Mouse (Mus musculus) Muller cell, postnatal 12 days (primary cell): ENCODE data around the gene Plcl2.
"Not testable (repeated sequence)": the region's sequence is repeated elsewhere in the genome, so short reads cannot be mapped to it uniquely, and the experiment has no call there.

Experiments
- DNase-seq: peaks from one replicate; pipeline ENCODE4 v3.0.0-alpha.2; 2015; ENCODE audit errors: inconsistent ontology term

Gene Plcl2

DNA sequence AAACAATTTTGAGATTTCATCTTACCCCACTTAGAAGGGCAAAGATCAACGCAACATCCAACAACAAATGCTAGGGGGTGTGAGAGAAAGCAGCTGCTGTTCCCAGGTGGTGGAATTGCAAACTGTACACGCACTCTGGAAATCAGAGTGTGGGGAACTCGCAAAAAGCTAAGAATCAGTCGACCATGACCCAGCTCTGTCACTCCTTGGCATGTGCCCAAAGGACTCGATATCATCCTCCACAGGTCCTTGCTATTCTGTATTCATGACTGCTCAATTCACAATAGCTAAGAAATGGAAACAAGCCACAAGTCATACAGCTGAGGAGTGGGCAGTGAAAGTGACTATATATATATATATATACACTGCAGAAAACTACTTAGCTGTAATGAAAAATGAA is 162.2 kb downstream of the Plcl2 start:
- DNase-seq = no peak

GRCm38 (mm10) chr17:50674580-50674979 is 165.4 kb downstream of the Plcl2 start:
- DNase-seq = no peak

GRCm38 (mm10) chr17:50675231-50675630 is 166.0 kb downstream of the Plcl2 start:
- DNase-seq = no peak

DNA sequence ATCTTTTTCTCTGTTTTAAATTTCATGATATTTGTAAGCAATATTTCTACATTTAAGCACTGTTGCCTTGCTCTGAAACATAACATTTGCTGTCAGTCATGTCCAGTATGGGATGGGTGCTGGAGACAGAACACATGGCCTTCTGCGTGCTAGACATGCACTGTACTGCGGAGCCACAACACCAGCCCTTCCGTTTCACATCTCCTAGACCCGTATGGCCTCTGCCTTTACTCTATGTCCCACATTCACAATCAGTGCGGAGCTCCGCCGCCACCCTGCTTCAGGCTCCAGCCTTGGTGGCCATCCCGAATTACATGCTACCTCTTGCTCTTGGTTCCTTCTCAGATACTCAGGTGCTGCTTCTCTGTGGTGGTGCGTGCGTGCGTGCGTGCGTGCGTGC is 168.1 kb downstream of the Plcl2 start:
- DNase-seq = no peak

DNA sequence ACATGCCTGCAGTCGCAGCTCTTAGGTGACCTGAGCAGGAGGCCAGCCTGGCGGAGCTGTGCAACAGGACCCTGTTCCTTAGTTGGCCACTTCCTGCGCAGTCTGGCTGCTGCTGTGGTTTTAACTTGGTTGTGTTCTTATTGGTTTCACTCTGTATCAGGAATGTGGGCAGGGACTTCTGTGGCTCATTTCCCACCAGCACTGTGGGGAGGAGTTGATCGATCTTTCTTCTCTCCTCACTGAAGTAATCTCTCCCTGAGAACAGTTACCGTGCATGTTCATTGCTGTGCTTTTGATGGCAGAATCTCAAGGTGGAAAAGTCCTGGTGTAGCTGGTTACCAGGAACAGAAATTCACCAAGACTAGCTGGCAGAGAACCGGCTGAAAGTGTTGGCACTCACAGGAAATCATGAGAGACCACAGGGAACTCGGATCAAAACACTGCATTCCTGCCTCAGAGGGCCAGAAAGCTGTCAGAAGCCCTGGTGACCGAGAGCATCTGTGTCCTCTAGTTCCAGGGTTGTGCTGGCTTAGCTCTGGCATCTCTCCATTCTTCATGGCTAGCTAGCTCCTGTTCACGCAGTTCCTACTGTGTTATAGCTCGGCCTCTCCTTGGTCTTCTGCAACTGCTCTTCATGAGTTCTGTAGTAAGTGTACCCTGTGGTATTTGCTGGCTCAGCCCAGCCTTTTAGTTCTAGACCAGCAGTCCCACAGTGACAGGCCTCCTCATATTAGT is 168.9 kb downstream of the Plcl2 start:
- DNase-seq = peak; percentile 52

DNA sequence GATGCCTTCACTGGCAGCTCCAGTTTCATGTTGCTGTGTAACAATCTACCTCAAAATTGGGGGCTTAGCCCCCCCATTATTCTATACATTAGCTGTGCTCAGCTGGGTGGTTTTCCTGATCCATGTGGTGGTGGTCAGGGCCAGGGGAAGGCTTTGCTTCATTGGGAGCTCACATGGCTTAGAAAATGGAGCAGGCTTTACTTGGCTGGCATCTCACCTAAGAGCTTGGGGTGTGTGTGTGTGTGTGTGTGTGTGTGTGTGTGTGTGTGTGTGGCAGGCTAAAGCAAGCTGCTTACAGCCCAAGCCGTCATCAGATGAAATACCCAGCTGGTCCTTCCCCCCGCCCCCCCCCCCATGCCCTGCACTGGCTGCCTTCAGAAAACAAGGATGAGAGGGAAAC is 169.5 kb downstream of the Plcl2 start:
- no peak for DNase-seq

GRCm38 (mm10) chr17:50679613-50680534 is 170.7 kb downstream of the Plcl2 start:
- DNase-seq = no peak

DNA sequence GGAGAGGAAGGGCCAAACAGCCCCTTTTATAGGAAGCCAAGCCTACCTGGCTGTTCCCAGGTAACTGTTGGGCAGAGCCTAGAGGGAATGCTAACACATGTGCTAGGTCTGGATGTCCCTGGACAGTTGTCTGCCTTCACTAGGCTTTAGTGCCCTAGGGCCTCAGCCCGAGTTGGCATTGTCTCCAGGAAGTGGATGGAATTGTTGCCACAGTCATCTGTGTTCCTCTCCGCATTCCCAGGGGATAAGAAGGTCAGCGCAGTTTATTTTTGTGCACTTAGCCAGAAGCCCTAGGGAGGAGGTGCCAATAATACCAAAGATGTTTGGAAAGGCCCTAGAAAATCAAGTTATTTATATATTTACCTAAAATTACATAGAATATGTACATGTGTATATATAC is 173.5 kb downstream of the Plcl2 start:
- DNase-seq = no peak

- DNase-seq = no peak
Measured at GRCm38 (mm10) chr17:50684960-50685645, 175.9 kb downstream of the Plcl2 start.

GRCm38 (mm10) chr17:50687670-50688069 is 178.5 kb downstream of the Plcl2 start:
- no peak for DNase-seq

DNA sequence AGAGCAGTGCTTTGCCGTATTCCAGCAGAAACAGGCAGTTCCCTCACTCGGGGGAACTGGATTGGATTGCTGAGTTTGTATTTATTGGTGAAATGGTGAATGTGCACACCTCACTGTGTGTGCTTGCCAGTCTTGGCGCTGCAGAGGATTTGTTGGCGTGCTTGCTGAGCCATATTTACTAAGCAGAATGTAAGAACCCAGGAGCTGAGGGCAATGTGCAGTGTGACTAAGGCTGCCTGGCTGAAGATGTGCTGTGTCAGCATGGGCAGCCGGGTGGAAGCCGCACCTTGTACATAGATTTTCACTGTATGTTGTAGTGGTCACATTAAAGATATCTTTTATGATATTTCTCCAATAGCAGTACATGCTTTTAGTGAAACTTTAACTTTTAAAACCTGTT is 178.9 kb downstream of the Plcl2 start:
- DNase-seq = no peak

DNA sequence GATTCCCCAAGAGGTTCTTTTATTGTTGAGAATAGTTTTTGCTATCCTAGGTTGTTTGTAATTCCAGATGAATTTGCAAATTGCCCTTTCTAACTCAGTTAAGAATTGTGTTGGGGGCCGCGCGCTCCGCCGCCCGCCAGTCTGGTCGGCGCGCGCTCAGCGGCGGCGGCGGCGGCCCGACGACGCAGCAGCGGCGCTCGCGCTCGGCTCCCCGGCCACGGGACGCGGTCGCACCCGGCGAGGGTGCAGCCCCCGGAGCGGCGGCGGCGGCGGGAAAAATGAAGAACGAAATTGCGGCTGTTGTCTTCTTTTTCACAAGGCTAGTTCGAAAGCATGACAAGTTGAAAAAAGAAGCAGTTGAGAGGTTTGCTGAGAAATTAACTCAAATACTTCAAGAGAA is 189.2 kb downstream of the Plcl2 start:
- not testable (repeated sequence) for DNase-seq

DNA sequence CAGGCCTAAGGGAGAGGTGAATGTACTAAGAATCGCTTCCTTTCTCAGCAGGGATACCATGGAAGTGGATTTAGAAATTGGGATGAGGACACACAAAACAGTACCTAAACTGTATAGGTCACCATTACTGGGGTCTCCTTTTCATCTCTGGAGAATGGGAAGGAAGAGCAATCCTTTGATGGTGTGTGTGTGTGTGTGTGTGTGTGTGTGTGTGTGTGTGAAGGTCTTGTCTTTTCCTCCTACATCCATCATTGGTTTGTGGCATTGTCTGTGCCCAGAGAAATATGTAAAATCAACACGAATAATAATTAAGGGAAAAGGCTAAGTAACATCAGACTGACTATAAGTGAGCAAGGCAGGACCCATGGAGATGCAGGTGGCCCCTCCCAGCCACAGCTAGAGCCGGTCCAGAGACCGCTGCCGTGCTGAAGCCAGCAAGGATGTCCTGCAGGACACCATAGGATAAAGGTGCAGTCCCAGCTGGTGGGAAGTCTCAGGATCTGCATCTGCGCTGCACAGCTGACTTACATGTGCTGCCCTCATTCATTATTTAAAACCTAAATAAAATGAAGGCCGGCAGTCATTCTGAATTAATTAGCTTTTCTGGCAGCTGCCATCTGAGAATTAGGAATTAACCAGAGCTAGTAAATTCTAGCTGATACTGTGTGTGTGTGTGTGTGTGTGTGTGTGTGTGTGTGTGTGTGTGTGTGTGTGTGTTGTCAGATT is 201.5 kb downstream of the Plcl2 start:
- DNase-seq = no peak

GRCm38 (mm10) chr17:50717586-50717985 is 208.4 kb downstream of the Plcl2 start:
- no peak for DNase-seq

DNA sequence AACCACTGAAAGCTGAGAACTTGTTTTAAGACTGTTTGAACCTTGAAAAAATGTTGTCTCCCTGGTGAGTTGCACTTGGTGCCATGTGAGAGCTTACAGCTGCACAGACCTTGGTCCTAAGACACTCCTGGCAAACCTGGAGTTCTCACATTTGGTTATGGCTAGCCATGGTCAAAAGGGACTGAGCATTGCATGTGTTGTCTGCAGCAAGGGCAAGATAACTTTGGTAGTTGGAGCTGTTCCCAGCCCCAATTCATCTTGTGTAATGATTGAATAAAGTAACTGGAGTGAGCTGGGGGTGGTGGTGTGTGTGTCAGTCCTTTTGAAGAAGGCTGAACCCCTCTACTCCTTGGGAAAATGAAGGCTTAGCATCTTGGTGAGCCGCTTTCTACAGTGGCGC is 215.2 kb downstream of the Plcl2 start:
- no peak for DNase-seq

GRCm38 (mm10) chr17:50726265-50726664 is 217.1 kb downstream of the Plcl2 start:
- no peak for DNase-seq

DNA sequence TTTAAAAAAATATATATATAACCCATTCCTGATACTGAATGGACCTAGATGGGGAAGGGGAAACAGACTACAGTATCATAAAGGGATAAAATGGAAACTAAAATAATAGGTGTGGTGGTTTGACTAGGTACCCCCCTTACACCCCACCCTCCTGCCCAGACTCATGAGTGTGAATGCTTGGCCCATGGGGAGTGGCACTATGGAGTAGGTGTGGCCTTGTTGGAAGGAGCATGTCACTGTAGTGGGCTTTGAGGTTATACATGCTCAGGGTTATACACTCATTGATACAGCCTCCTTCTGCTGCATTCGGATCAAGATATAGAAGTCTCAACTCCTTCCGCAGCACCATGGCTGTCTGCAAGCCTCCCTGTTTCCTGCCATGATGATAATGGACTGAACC is 219.8 kb downstream of the Plcl2 start:
- DNase-seq = no peak

DNA sequence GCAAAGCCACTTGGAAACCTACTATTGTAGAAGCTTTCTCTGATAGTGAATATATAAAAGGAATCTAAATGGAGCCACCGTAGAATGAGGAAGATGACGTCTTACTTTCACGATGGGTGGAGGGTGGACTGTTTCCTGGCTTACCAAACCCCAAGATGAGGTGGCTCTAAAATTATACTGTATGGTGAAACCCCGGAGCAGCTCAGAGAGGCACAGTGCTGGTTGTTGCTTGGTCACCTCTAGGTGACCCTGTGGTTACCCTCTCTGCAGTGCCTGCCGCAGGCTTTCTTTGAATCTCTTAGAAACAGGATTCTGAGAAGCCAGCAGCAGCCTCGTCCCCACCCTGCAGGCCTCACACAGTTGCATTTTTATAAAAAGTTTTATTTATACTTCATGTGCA is 220.4 kb downstream of the Plcl2 start:
- DNase-seq = no peak

DNA sequence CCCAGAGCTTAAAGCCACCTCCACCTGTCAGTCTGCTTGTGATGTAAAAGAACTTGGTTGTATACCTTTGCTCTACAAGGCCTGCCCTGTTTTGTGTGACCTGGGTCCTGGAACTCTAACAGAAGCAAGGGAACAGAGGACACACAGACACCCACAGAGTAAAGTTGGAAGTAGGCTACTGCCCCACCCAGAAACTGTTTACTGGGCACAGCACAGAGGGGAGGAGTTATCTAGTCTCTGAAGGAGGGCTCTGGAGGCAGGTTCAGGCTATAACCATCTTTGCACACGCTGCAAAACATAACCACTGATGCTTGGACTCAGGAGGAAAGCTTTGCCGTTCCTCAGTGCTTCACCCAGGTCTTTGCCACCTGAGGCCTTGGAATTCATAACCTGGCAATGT is 221.7 kb downstream of the Plcl2 start:
- DNase-seq = no peak

DNA sequence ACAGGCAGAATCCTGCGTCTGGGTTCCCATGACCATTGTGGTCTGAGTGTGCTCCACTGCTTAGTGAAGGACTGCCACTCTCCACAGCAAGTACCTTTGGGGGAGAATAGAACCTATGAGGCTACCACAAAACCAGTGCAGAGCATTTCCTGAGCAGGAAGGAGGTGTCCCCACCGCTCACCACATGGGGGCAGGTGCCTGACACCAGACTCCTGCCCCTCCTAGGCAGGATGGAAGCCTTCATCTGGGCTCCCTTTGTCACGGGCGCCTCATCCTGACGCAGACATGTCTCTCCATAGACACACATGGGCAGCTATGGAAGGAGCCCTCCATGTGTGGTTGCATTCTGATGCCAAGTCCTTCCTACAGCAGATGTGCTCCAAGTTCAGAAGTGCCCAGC is 222.7 kb downstream of the Plcl2 start:
- no peak for DNase-seq

DNA sequence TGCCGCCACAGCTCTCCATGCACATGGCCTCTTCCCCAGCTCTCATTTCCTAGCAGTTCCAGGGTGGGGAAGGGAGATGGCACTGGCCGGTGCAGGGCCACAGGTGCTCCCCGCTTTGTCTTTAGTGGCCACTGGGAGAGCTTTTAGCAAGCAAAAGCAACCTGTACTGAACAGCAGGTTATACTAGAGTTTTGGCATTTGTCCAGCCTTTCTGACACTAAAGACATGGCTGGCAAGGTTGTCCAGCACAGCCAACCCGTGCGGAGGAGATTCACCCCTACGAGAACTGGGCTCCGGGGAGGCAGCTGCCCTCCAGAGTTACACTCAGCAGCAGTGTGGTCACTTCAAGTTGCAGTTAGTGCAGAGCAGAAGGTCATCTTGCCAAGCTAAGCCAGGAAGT is 224.2 kb downstream of the Plcl2 start:
- no peak for DNase-seq

DNA sequence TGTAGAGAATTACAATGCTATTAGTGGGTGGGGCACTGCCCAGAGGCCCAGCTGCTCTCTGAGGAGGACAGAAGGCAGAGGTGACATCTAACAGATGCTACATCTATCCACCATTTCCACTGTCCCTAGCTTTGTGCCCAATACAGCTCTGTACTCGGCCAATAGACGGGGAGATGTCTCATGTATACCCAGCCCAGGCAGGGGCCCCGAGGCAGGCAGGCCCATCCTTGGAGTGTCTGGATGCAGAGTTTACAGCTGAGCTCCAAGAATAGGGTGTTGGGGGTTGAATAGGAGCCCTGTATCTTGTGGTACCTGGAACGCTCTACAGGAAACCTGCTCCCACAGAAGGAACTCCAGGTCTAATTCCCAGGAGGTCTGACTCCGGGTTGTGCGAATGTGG is 225.6 kb downstream of the Plcl2 start:
- DNase-seq = peak; percentile 9
